Mouse (Mus musculus): ENCODE data around the gene Dyrk2. TPM values are rescaled to one million over a fixed set of nuclear protein-coding genes. Genes with fewer than 3 reads are reported as not detected.
A peak's percentile ranks its signal among the peaks of the same experiment; 100 is the strongest.

Gene Dyrk2
- polyA plus RNA-seq (2015; fragmentation: Nextera tagmentation; extraction: Ambion mirVana), result 13.0 and 16.1 TPM in 2 replicates

- no peaks in the 10 kb centered on the region for H3K9me3 ChIP-seq (ENCODE audit: control insufficient read depth)
- H3K4me1 ChIP-seq (replicated peaks; ENCODE audit: control insufficient read depth, insufficient read depth, low read length), result peaks cover 4% of the 10 kb centered on the region
- ATAC-seq, result peak; percentile 22
- H3K4me3 ChIP-seq (ENCODE audit: low read depth, low read length), result peak within 1 kb of the TSS; percentile 94
- H3K27me3 ChIP-seq (replicated peaks; ENCODE audit: control insufficient read depth, insufficient read depth, low read length), result no peaks in the 10 kb centered on the region
- H3K4me2 ChIP-seq (replicated peaks; ENCODE audit: low read depth), result peak within 1 kb of the TSS; percentile 99
- H3K27ac ChIP-seq (ENCODE audit: low read depth, low read length), result peak within 1 kb of the TSS; percentile 99
- WGBS, result 19% methylated on average over 16 of the region's 16 CpGs
- H3K9ac ChIP-seq (ENCODE audit: low read depth, low read length), result peak within 1 kb of the TSS; percentile 99
- 0 out of 2 replicates have a peak, but pooled peaks cover 2% of the 10 kb centered on the region for H3K36me3 ChIP-seq (ENCODE audit: control insufficient read depth, insufficient read depth)
- no peak for TF ChIP-seq CTCF (IDR thresholded peaks at IDR 0.05; ENCODE audit: low read depth)
Measured at GRCm38 (mm10) chr10:118870201-118870980, at the start of gene Dyrk2. Gene Dyrk2 (minus strand): TSS chr10:118870209.

- Histone ChIP-seq H3K27me3 (replicated peaks; ENCODE audit: control insufficient read depth, insufficient read depth, low read length) (no peaks in the 10 kb centered on the region), H3K4me1 (replicated peaks; ENCODE audit: control insufficient read depth, insufficient read depth, low read length) (no peaks in the 10 kb centered on the region), H3K36me3 (ENCODE audit: control insufficient read depth, insufficient read depth) (no peaks in the 10 kb centered on the region), H3K4me2 (replicated peaks; ENCODE audit: low read depth) (no peak overlapping the region), H3K4me3 (ENCODE audit: low read depth, low read length) (no peak overlapping the region), H3K9ac (ENCODE audit: low read depth, low read length) (no peak overlapping the region), H3K27ac (ENCODE audit: low read depth, low read length) (no peak overlapping the region), H3K9me3 (ENCODE audit: control insufficient read depth) (no peaks in the 10 kb centered on the region)
- no peak for ATAC-seq
- WGBS, result 76% methylated on average over 10 of the region's 10 CpGs
- no peak for TF ChIP-seq CTCF (IDR thresholded peaks at IDR 0.05; ENCODE audit: low read depth)
Measured at GRCm38 (mm10) chr10:118902625-118903024, 32.6 kb upstream of the Dyrk2 start.

GRCm38 (mm10) chr10:118893645-118894044, 23.6 kb upstream of the Dyrk2 start:
- Histone ChIP-seq H3K4me1 (replicated peaks; ENCODE audit: control insufficient read depth, insufficient read depth, low read length) (no peaks in the 10 kb centered on the region), H3K4me3 (ENCODE audit: low read depth, low read length) (no peak overlapping the region), H3K4me2 (replicated peaks; ENCODE audit: low read depth) (no peak overlapping the region), H3K36me3 (ENCODE audit: control insufficient read depth, insufficient read depth) (no peaks in the 10 kb centered on the region), H3K9ac (ENCODE audit: low read depth, low read length) (no peak overlapping the region), H3K27me3 (replicated peaks; ENCODE audit: control insufficient read depth, insufficient read depth, low read length) (no peaks in the 10 kb centered on the region), H3K27ac (ENCODE audit: low read depth, low read length) (no peak overlapping the region), H3K9me3 (ENCODE audit: control insufficient read depth) (no peaks in the 10 kb centered on the region)
- TF ChIP-seq CTCF (IDR thresholded peaks at IDR 0.05; ENCODE audit: low read depth), result no peak
- WGBS, result 78% methylated on average over 3 of the region's 3 CpGs
- ATAC-seq, result no peak

DNA sequence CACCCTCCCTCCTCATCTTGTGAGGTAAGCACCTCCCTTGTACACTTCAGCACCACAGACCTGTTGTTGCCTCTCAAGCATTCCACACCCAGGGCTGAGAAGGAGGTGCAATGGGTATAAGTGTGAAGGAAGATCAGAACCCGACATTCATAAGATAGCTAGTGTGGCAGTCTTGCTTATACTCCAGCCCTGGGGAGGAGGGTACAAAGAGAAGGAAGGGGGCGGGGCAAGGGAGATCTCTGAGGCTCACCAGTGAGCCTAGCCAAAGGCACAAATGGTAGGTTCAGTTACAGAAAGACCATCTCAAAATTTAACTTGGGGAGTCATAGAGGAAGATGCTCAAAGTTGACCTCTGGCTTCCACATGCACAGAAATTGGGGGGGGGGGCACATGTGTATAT, 14.1 kb upstream of the Dyrk2 start:
- WGBS, result 87% methylated on average over 2 of the region's 2 CpGs
- no peaks in the 10 kb centered on the region for H3K4me1 ChIP-seq (replicated peaks; ENCODE audit: control insufficient read depth, insufficient read depth, low read length)
- no peak overlapping the region for H3K4me2 ChIP-seq (replicated peaks; ENCODE audit: low read depth)
- ATAC-seq, result no peak
- TF ChIP-seq CTCF (IDR thresholded peaks at IDR 0.05; ENCODE audit: low read depth), result no peak
- H3K4me3 ChIP-seq (ENCODE audit: low read depth, low read length), result no peak overlapping the region
- no peaks in the 10 kb centered on the region for H3K36me3 ChIP-seq (ENCODE audit: control insufficient read depth, insufficient read depth)
- H3K27ac ChIP-seq (ENCODE audit: low read depth, low read length), result no peak overlapping the region
- H3K9ac ChIP-seq (ENCODE audit: low read depth, low read length), result no peak overlapping the region
- no peaks in the 10 kb centered on the region for H3K9me3 ChIP-seq (ENCODE audit: control insufficient read depth)
- no peaks in the 10 kb centered on the region for H3K27me3 ChIP-seq (replicated peaks; ENCODE audit: control insufficient read depth, insufficient read depth, low read length)

DNA sequence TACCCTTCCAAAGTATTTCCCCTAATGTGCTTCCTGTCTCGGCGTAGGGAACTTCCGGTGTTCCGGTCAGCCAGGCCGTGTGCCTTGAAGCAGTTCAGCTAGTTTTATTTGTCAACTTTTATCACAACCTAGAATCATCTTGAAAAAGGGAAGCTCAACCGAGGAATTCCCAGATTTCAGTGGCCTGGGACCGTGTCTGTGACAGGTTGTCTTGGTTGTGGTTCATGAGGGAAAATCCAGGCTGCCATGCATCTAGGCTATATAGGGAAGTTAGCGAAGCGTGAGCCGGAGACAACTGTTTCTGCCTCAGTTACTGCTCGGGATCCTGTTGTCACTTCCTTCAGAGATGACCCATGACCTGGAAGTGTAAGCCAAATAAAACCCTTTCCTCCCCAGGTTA, 13.3 kb upstream of the Dyrk2 start:
- H3K27me3 ChIP-seq (replicated peaks; ENCODE audit: control insufficient read depth, insufficient read depth, low read length), result no peaks in the 10 kb centered on the region
- no peaks in the 10 kb centered on the region for H3K36me3 ChIP-seq (ENCODE audit: control insufficient read depth, insufficient read depth)
- H3K27ac ChIP-seq (ENCODE audit: low read depth, low read length), result no peak overlapping the region
- TF ChIP-seq CTCF (IDR thresholded peaks at IDR 0.05; ENCODE audit: low read depth), result no peak
- no peak overlapping the region for H3K9ac ChIP-seq (ENCODE audit: low read depth, low read length)
- no peaks in the 10 kb centered on the region for H3K9me3 ChIP-seq (ENCODE audit: control insufficient read depth)
- WGBS, result 89% methylated on average over 11 of the region's 11 CpGs
- no peak overlapping the region for H3K4me3 ChIP-seq (ENCODE audit: low read depth, low read length)
- H3K4me1 ChIP-seq (replicated peaks; ENCODE audit: control insufficient read depth, insufficient read depth, low read length), result no peaks in the 10 kb centered on the region
- ATAC-seq, result no peak
- no peak overlapping the region for H3K4me2 ChIP-seq (replicated peaks; ENCODE audit: low read depth)

GRCm38 (mm10) chr10:118882258-118882885, 12.4 kb upstream of the Dyrk2 start:
- H3K36me3 ChIP-seq (ENCODE audit: control insufficient read depth, insufficient read depth), result no peaks in the 10 kb centered on the region
- no peak overlapping the region for H3K4me3 ChIP-seq (ENCODE audit: low read depth, low read length)
- no peaks in the 10 kb centered on the region for H3K9me3 ChIP-seq (ENCODE audit: control insufficient read depth)
- H3K4me2 ChIP-seq (replicated peaks; ENCODE audit: low read depth), result no peak overlapping the region
- H3K27me3 ChIP-seq (replicated peaks; ENCODE audit: control insufficient read depth, insufficient read depth, low read length), result no peaks in the 10 kb centered on the region
- no peak overlapping the region for H3K9ac ChIP-seq (ENCODE audit: low read depth, low read length)
- H3K27ac ChIP-seq (ENCODE audit: low read depth, low read length), result no peak overlapping the region
- H3K4me1 ChIP-seq (replicated peaks; ENCODE audit: control insufficient read depth, insufficient read depth, low read length), result no peaks in the 10 kb centered on the region
- WGBS, result 69% methylated on average over 12 of the region's 12 CpGs
- no peak for ATAC-seq
- TF ChIP-seq CTCF (IDR thresholded peaks at IDR 0.05; ENCODE audit: low read depth), result no peak
